Mouse (Mus musculus): Measurements from ENCODE around the gene Tmem87b. TPM values are rescaled to one million over a fixed set of nuclear protein-coding genes. Genes with fewer than 3 reads are reported as not detected.
A peak's percentile ranks its signal among the peaks of the same experiment; 100 is the strongest.

Tmem87b gene
- polyA plus RNA-seq, 1 experiment from 2014 or later = 20.4 TPM

GRCm38 (mm10) chr2:128859861-128860260, 41.9 kb downstream of the Tmem87b start:
- Histone ChIP-seq H3K9ac (ENCODE audit: low read depth, low read length) (no peak overlapping the region), H3K4me2 (no peak overlapping the region), H3K4me1 (ENCODE audit: control insufficient read depth, insufficient read depth, low read length) (0 out of 2 replicates have a peak, but pooled peaks cover 4% of the 10 kb centered on the region), H3K9me3 (replicated peaks; ENCODE audit: control insufficient read depth, low read length) (no peaks in the 10 kb centered on the region), H3K4me3 (ENCODE audit: low read depth, low read length) (no peak overlapping the region), H3K27ac (ENCODE audit: low read depth, low read length) (no peak overlapping the region), H3K36me3 (ENCODE audit: control insufficient read depth, insufficient read depth, low read length) (no peaks in the 10 kb centered on the region), H3K27me3 (ENCODE audit: control insufficient read depth, insufficient read depth, low read length) (peaks cover under 1% of the 10 kb centered on the region)
- no peak for ATAC-seq (replicated peaks; ENCODE audit: insufficient number of reproducible peaks, low FRiP score, low TSS enrichment)
- WGBS (ENCODE audit: insufficient replicate concordance) = 81% methylated on average over 3 of the region's 3 CpGs

DNA sequence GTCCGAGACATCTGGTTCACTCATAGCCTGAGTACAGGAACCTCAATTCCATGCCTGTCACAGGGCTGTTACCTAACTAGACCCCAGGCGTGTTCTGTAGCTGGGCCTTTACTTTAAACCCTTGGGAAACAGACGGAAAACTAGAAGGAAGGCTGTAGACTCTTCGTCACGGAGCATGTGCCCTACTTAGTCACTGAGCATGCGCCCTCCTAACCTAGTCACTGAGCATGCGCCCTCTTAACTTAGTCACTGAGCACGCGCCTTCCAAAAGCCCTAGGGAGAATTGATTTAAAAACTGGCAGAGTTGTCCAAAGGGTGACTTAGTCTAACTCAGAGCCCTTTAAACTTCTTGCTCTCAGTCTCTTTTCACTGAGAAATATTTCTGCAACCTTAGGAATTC, 44.7 kb downstream of the Tmem87b start, which contains the start of gene Fbln7:
Gene Fbln7 (plus strand): TSS at position 346 of the 400 bp plus-strand sequence.
- WGBS (ENCODE audit: insufficient replicate concordance) = 87% methylated on average over 9 of the region's 9 CpGs
- Histone ChIP-seq H3K27me3 (ENCODE audit: control insufficient read depth, insufficient read depth, low read length) (peaks cover 8% of the 10 kb centered on the region), H3K27ac (ENCODE audit: low read depth, low read length) (no peak within 1 kb of the TSS), H3K9me3 (replicated peaks; ENCODE audit: control insufficient read depth, low read length) (no peaks in the 10 kb centered on the region), H3K36me3 (ENCODE audit: control insufficient read depth, insufficient read depth, low read length) (no peaks in the 10 kb centered on the region), H3K4me2 (peak within 1 kb of the TSS; percentile 94), H3K9ac (ENCODE audit: low read depth, low read length) (peak within 1 kb of the TSS; percentile 47), H3K4me1 (ENCODE audit: control insufficient read depth, insufficient read depth, low read length) (0 out of 2 replicates have a peak, but pooled peaks cover 4% of the 10 kb centered on the region), H3K4me3 (ENCODE audit: low read depth, low read length) (peak within 1 kb of the TSS; percentile 53)
- ATAC-seq (replicated peaks; ENCODE audit: insufficient number of reproducible peaks, low FRiP score, low TSS enrichment) = no peak

DNA sequence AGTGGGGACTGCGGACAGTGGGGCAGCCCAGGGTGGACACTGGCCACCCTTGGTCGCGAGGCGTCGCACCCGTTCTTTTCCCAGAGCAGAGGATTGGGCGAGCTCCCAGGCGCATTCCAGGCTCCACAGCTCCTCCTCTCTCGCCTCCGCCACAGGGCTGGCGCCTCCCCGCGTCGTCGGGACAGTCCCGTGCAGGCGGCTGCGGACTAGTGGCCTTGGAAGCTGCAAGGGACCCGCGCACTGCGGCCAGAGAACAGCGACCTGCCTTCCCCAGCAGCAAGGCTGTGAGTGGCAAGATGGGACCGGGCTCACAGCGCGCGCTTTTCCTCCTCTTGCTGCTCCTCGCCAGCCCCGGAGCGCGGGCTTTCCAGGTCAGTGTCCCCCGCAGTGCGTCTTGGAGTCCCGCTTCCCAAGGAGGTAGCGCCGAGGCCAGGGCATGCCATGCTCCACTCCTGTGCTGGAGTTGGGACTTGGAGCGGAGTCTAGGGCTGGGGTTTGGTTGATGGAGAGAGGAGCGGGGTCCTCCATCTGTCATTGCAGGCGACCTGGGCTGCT, 45.9 kb downstream of the Tmem87b start:
- WGBS (ENCODE audit: insufficient replicate concordance) = 1% methylated on average over 35 of the region's 38 CpGs
- H3K27me3 ChIP-seq (ENCODE audit: control insufficient read depth, insufficient read depth, low read length) = peaks cover 8% of the 10 kb centered on the region
- H3K4me2 ChIP-seq = peak overlapping the region; percentile 94
- H3K27ac ChIP-seq (ENCODE audit: low read depth, low read length) = no peak overlapping the region
- H3K36me3 ChIP-seq (ENCODE audit: control insufficient read depth, insufficient read depth, low read length) = no peaks in the 10 kb centered on the region
- ATAC-seq (replicated peaks; ENCODE audit: insufficient number of reproducible peaks, low FRiP score, low TSS enrichment) = peak; percentile 68
- H3K4me1 ChIP-seq (ENCODE audit: control insufficient read depth, insufficient read depth, low read length) = 0 out of 2 replicates have a peak, but pooled peaks cover 4% of the 10 kb centered on the region
- no peaks in the 10 kb centered on the region for H3K9me3 ChIP-seq (replicated peaks; ENCODE audit: control insufficient read depth, low read length)
- H3K4me3 ChIP-seq (ENCODE audit: low read depth, low read length) = peak overlapping the region; percentile 53
- H3K9ac ChIP-seq (ENCODE audit: low read depth, low read length) = peak overlapping the region; percentile 47

- ATAC-seq (replicated peaks; ENCODE audit: insufficient number of reproducible peaks, low FRiP score, low TSS enrichment) = no peak
- Histone ChIP-seq H3K4me2 (no peak overlapping the region), H3K4me1 (ENCODE audit: control insufficient read depth, insufficient read depth, low read length) (0 out of 2 replicates have a peak, but pooled peaks cover 4% of the 10 kb centered on the region), H3K27me3 (ENCODE audit: control insufficient read depth, insufficient read depth, low read length) (peaks cover 8% of the 10 kb centered on the region), H3K4me3 (ENCODE audit: low read depth, low read length) (no peak overlapping the region), H3K9ac (ENCODE audit: low read depth, low read length) (no peak overlapping the region), H3K36me3 (ENCODE audit: control insufficient read depth, insufficient read depth, low read length) (no peaks in the 10 kb centered on the region), H3K9me3 (replicated peaks; ENCODE audit: control insufficient read depth, low read length) (no peaks in the 10 kb centered on the region), H3K27ac (ENCODE audit: low read depth, low read length) (no peak overlapping the region)
- 33% methylated on average over 3 of the region's 3 CpGs for WGBS (ENCODE audit: insufficient replicate concordance)
Observed at GRCm38 (mm10) chr2:128865061-128865460, 47.1 kb downstream of the Tmem87b start.

DNA sequence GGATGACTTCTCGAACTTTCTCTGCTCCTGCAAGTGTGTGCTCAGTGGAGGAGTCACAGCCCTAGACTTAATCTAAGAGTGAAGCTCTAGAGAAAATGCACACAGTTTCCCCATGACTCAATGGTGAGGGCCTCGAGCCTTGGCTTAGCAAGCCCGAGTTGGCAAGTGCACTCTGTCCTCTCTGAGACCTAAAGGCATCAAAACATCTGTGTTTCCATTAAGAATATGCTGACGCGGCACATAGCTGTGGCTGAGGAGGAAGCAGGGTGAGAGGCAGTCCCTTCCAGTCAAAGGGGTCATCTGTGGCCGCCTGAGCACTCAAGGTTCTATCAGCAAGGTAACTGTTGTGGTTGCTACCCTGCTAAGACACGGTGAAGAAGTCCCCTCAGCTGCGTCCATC, 53.7 kb downstream of the Tmem87b start:
- Histone ChIP-seq H3K27ac (ENCODE audit: low read depth, low read length) (no peak overlapping the region), H3K36me3 (ENCODE audit: control insufficient read depth, insufficient read depth, low read length) (no peaks in the 10 kb centered on the region), H3K4me3 (ENCODE audit: low read depth, low read length) (no peak overlapping the region), H3K4me2 (no peak overlapping the region), H3K4me1 (ENCODE audit: control insufficient read depth, insufficient read depth, low read length) (no peaks in the 10 kb centered on the region), H3K9ac (ENCODE audit: low read depth, low read length) (no peak overlapping the region), H3K9me3 (replicated peaks; ENCODE audit: control insufficient read depth, low read length) (no peaks in the 10 kb centered on the region), H3K27me3 (ENCODE audit: control insufficient read depth, insufficient read depth, low read length) (no peaks in the 10 kb centered on the region)
- 61% methylated on average over 8 of the region's 8 CpGs for WGBS (ENCODE audit: insufficient replicate concordance)
- ATAC-seq (replicated peaks; ENCODE audit: insufficient number of reproducible peaks, low FRiP score, low TSS enrichment) = no peak

- Histone ChIP-seq H3K4me1 (ENCODE audit: control insufficient read depth, insufficient read depth, low read length) (no peaks in the 10 kb centered on the region), H3K9me3 (replicated peaks; ENCODE audit: control insufficient read depth, low read length) (no peaks in the 10 kb centered on the region), H3K27ac (ENCODE audit: low read depth, low read length) (no peak overlapping the region), H3K9ac (ENCODE audit: low read depth, low read length) (no peak overlapping the region), H3K36me3 (ENCODE audit: control insufficient read depth, insufficient read depth, low read length) (no peaks in the 10 kb centered on the region), H3K27me3 (ENCODE audit: control insufficient read depth, insufficient read depth, low read length) (no peaks in the 10 kb centered on the region), H3K4me2 (no peak overlapping the region), H3K4me3 (ENCODE audit: low read depth, low read length) (no peak overlapping the region)
- WGBS (ENCODE audit: insufficient replicate concordance) = 80% methylated on average over 9 of the region's 9 CpGs
- ATAC-seq (replicated peaks; ENCODE audit: insufficient number of reproducible peaks, low FRiP score, low TSS enrichment) = no peak
Observed at GRCm38 (mm10) chr2:128872256-128872655, 54.3 kb downstream of the Tmem87b start.

DNA sequence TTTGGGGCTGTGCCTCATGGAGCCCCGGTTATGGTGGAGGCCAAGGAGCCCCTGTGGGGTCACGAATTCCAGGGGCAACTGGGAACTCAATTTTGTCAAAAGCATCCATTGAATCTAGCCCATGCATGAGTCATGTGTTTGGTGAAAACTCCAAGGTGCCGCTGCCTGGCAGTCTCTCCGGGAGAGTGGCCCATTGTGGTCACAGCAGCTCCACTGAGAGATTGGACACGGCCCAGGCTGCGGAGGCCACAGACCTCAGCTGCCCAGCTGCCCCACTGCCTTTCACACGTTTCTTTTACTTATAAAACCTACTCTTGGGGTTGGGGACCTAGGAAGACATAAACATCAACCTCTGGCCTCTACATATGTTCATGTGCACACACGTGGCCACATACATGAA, 57.6 kb downstream of the Tmem87b start:
- no peaks in the 10 kb centered on the region for H3K4me1 ChIP-seq (ENCODE audit: control insufficient read depth, insufficient read depth, low read length)
- no peaks in the 10 kb centered on the region for H3K27me3 ChIP-seq (ENCODE audit: control insufficient read depth, insufficient read depth, low read length)
- H3K9ac ChIP-seq (ENCODE audit: low read depth, low read length) = no peak overlapping the region
- no peaks in the 10 kb centered on the region for H3K36me3 ChIP-seq (ENCODE audit: control insufficient read depth, insufficient read depth, low read length)
- no peak overlapping the region for H3K4me2 ChIP-seq
- 73% methylated on average over 8 of the region's 8 CpGs for WGBS (ENCODE audit: insufficient replicate concordance)
- H3K27ac ChIP-seq (ENCODE audit: low read depth, low read length) = no peak overlapping the region
- no peak for ATAC-seq (replicated peaks; ENCODE audit: insufficient number of reproducible peaks, low FRiP score, low TSS enrichment)
- no peak overlapping the region for H3K4me3 ChIP-seq (ENCODE audit: low read depth, low read length)
- H3K9me3 ChIP-seq (replicated peaks; ENCODE audit: control insufficient read depth, low read length) = no peaks in the 10 kb centered on the region

DNA sequence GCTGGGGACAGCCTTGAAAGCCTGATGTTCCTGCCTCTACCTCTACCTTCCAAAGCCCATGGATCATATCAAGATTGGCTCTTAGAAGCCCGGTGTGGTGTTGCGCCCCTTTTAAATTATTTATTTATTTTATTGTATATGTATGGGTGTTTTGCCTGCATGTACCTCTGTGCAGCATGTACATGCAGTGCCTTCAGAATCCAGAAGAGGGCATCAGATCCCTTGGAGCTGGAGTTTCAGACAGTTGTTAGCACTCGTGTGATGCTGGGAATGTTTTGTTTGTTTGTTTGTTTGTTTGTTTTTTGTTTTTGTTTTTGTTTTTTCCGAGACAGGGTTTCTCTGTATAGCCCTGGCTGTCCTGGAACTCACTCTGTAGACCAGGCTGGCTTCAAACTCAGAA, 63.3 kb downstream of the Tmem87b start:
- WGBS (ENCODE audit: insufficient replicate concordance) = 58% methylated on average over 4 of the region's 4 CpGs
- no peaks in the 10 kb centered on the region for H3K27me3 ChIP-seq (ENCODE audit: control insufficient read depth, insufficient read depth, low read length)
- H3K4me2 ChIP-seq = no peak overlapping the region
- H3K9me3 ChIP-seq (replicated peaks; ENCODE audit: control insufficient read depth, low read length) = no peaks in the 10 kb centered on the region
- H3K36me3 ChIP-seq (ENCODE audit: control insufficient read depth, insufficient read depth, low read length) = no peaks in the 10 kb centered on the region
- no peak for ATAC-seq (replicated peaks; ENCODE audit: insufficient number of reproducible peaks, low FRiP score, low TSS enrichment)
- no peak overlapping the region for H3K4me3 ChIP-seq (ENCODE audit: low read depth, low read length)
- no peak overlapping the region for H3K9ac ChIP-seq (ENCODE audit: low read depth, low read length)
- no peak overlapping the region for H3K27ac ChIP-seq (ENCODE audit: low read depth, low read length)
- no peaks in the 10 kb centered on the region for H3K4me1 ChIP-seq (ENCODE audit: control insufficient read depth, insufficient read depth, low read length)

DNA sequence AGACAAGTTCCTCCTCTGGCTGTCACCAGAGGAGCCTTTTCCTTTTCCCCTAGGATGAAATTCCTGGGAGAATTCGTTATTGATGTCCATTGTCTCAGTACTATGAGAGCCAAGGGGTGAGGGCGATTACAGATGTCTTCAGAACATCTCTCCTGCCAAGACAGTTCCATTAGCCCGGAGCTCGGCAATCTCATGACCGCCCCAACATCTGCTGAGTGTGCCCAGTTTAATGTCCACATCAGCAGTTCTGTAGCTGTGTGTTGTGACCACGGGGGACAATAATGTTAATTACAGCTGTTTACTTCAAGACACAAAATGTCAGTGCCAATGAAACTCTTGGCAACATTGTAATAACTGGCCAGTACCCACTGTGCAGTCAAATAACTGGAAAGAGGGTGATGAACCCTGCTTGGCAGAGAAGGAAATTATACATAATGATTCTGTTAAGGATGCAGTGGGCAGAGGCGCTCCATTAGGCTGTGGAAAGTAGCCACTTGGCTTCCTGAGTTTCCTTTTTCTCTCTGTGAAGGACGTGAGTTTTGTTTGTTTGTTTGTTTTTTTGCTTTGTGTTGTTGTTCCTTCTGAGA, 67.4 kb downstream of the Tmem87b start:
- Histone ChIP-seq H3K27ac (ENCODE audit: low read depth, low read length) (no peak overlapping the region), H3K27me3 (ENCODE audit: control insufficient read depth, insufficient read depth, low read length) (no peaks in the 10 kb centered on the region), H3K9me3 (replicated peaks; ENCODE audit: control insufficient read depth, low read length) (no peaks in the 10 kb centered on the region), H3K9ac (ENCODE audit: low read depth, low read length) (no peak overlapping the region), H3K4me1 (ENCODE audit: control insufficient read depth, insufficient read depth, low read length) (no peaks in the 10 kb centered on the region), H3K4me2 (no peak overlapping the region), H3K36me3 (ENCODE audit: control insufficient read depth, insufficient read depth, low read length) (no peaks in the 10 kb centered on the region), H3K4me3 (ENCODE audit: low read depth, low read length) (no peak overlapping the region)
- 78% methylated on average over 8 of the region's 8 CpGs for WGBS (ENCODE audit: insufficient replicate concordance)
- no peak for ATAC-seq (replicated peaks; ENCODE audit: insufficient number of reproducible peaks, low FRiP score, low TSS enrichment)

All from heart, embryonic 11.5 days (tissue).